Mouse (Mus musculus) bone marrow, adult 2 months (tissue): ENCODE data around the gene Mettl22.

Source experiments
- CTCF ChIP-seq: fragments of 200-500 bp; IDR thresholded peaks from 2 replicates; pipeline ENCODE4 v1.5.1; 2011; ENCODE audit warnings: low read length, control low read depth; ENCODE audit not compliant: control insufficient read depth, insufficient read depth
- POLR2A ChIP-seq: fragments of 200-500 bp; IDR thresholded peaks from 2 replicates; pipeline ENCODE4 v1.6.1; 2011; ENCODE audit warnings: low read depth, mild to moderate bottlenecking, control low read depth, low read length, borderline replicate concordance; ENCODE audit not compliant: control insufficient read depth

GRCm38 (mm10) chr16:8512830-8513229, 42.2 kb downstream of the Mettl22 start:
- no peak for TF ChIP-seq POLR2A
- no peak for TF ChIP-seq CTCF
